Mouse (Mus musculus): ENCODE measurements at regions not wholly inside any gene's neighbourhood (a gene's known extent, or its start where the extent isn't known, plus 50 kb on each side); places are given as distances from the start of the nearest gene placed in this dataset.
"Not testable (repeated sequence)": the region's sequence is repeated elsewhere in the genome, so short reads cannot be mapped to it uniquely, and the experiment has no call there.

DNA sequence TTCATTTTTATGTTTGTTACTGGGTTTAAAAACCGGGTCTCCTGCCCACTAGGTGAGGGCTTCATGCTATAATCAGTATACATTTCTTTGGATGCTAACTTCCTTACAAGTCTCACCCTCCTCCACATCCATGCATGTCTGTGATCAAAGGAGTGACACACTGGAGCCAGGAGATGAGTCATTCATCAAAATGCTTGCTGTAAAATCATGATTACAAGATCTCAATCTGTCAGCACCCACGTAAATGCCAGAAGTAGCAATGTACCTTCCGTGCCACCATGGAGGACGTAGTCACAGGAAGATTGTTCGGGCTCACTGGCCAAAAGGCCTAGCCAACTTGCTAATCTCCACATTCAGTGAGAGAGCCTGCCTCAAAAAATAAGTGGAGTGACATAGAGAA lies 431.2 kb upstream of the Gria1 start:
- TF ChIP-seq SRF (IDR thresholded peaks at IDR 0.05; ENCODE audit: control insufficient read depth, insufficient read length, low read depth) (no peak), MAX (IDR thresholded peaks at IDR 0.05; ENCODE audit: low read depth) (no peak), POLR2A (IDR thresholded peaks at IDR 0.05; ENCODE audit: insufficient read length, low read depth) (no peak), REST (IDR thresholded peaks at IDR 0.05; ENCODE audit: insufficient read depth, insufficient read length) (no peak), MYOD1 (IDR thresholded peaks at IDR 0.05; ENCODE audit: control insufficient read depth in 1 of 3, insufficient read length in 2 of 3, low read depth in 2 of 3) (no peak), CEBPB (IDR thresholded peaks at IDR 0.05; ENCODE audit: insufficient read depth, poor library complexity, severe bottlenecking) (no peak), MYOG (IDR thresholded peaks at IDR 0.05; ENCODE audit: control insufficient read depth in 1 of 3, insufficient read depth in 1 of 3, insufficient read length in 2 of 3, low read depth in 2 of 3) (no peak), TCF3 (IDR thresholded peaks at IDR 0.05; ENCODE audit: insufficient read length, low read depth) (no peak), USF1 (IDR thresholded peaks at IDR 0.05; ENCODE audit: low read depth) (no peak), TCF12 (IDR thresholded peaks at IDR 0.05; ENCODE audit: insufficient read depth, poor library complexity, severe bottlenecking) (no peak), E2F4 (IDR thresholded peaks at IDR 0.05; ENCODE audit: insufficient read depth) (no peak), POLR2AphosphoS2 (IDR thresholded peaks at IDR 0.05; ENCODE audit: insufficient read length, low read depth) (no peak)
- H3K79me2 ChIP-seq (ENCODE audit: control insufficient read depth, insufficient read depth), result no peaks in the 10 kb centered on the region

GRCm38 (mm10) chr11:56583054-56583453 lies 428.1 kb upstream of the Gria1 start:
- H3K27me3 ChIP-seq (ENCODE audit: control insufficient read depth, insufficient read depth, insufficient read length), result no peaks in the 10 kb centered on the region
- peak in 2 of 3 experiments; percentile 74 to 93 for TF ChIP-seq MYOG (IDR thresholded peaks at IDR 0.05; ENCODE audit: control insufficient read depth in 1 of 3, insufficient read depth in 1 of 3, insufficient read length in 2 of 3, low read depth in 2 of 3)
- no peak for TF ChIP-seq TCF12 (IDR thresholded peaks at IDR 0.05; ENCODE audit: insufficient read depth, poor library complexity, severe bottlenecking)
- TF ChIP-seq MYOD1 (IDR thresholded peaks at IDR 0.05; ENCODE audit: control insufficient read depth in 1 of 3, insufficient read length in 2 of 3, low read depth in 2 of 3), result peak; percentile 41 to 78 (median 77)
- no peak for TF ChIP-seq REST (IDR thresholded peaks at IDR 0.05; ENCODE audit: insufficient read depth, insufficient read length)
- no peak for TF ChIP-seq POLR2AphosphoS2 (IDR thresholded peaks at IDR 0.05; ENCODE audit: insufficient read length, low read depth)
- TF ChIP-seq USF1 (IDR thresholded peaks at IDR 0.05; ENCODE audit: low read depth), result no peak
- no peak overlapping the region for H3K4me3 ChIP-seq
- no peaks in the 10 kb centered on the region for H3K79me2 ChIP-seq (ENCODE audit: control insufficient read depth, insufficient read depth)
- H3K4me2 ChIP-seq (ENCODE audit: low read depth), result peak overlapping the region; percentile 4
- no peaks in the 10 kb centered on the region for H3K36me3 ChIP-seq (ENCODE audit: control insufficient read depth, insufficient read depth)
- H3ac ChIP-seq (ENCODE audit: control insufficient read depth, insufficient read length), result no peak overlapping the region

More for the DNA sequence above, 431.2 kb upstream of the Gria1 start:
- no peaks in the 10 kb centered on the region for H3K36me3 ChIP-seq (ENCODE audit: control insufficient read depth, insufficient read depth)
- no peak overlapping the region for H3ac ChIP-seq (ENCODE audit: control insufficient read depth, insufficient read length)
- no peak overlapping the region for H3K4me3 ChIP-seq
- no peak overlapping the region for H3K4me2 ChIP-seq (ENCODE audit: low read depth)
- H3K27me3 ChIP-seq (ENCODE audit: control insufficient read depth, insufficient read depth, insufficient read length), result no peaks in the 10 kb centered on the region

DNA sequence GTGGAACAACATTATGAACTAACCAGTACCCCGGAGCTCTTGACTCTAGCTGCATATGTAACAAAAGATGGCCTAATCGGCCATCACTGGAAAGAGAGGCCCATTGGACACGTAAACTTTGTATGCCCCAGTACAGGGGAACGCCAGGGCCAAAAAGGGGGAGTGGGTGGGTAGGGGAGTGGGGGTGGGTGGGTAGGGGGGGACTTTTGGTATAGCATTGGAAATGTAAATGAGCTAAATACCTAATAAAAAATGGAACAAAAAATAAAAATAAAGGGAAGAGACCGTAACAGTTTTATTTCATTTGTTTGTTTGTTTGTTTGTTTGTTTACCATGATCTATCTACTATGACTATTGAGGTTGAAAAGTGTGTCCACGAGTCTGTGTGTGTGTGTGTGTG lies 417.8 kb upstream of the Gria1 start:
- H3K4me2 ChIP-seq (ENCODE audit: low read depth); H3K4me3 ChIP-seq; H3K27me3 ChIP-seq (ENCODE audit: control insufficient read depth, insufficient read depth, insufficient read length); H3K79me2 ChIP-seq (ENCODE audit: control insufficient read depth, insufficient read depth); H3ac ChIP-seq (ENCODE audit: control insufficient read depth, insufficient read length); H3K36me3 ChIP-seq (ENCODE audit: control insufficient read depth, insufficient read depth): not testable (repeated sequence)

- no peak overlapping the region for H3ac ChIP-seq (ENCODE audit: control insufficient read depth, insufficient read length)
- no peaks in the 10 kb centered on the region for H3K36me3 ChIP-seq (ENCODE audit: control insufficient read depth, insufficient read depth)
- TF ChIP-seq MYOD1 (IDR thresholded peaks at IDR 0.05; ENCODE audit: control insufficient read depth in 1 of 3, insufficient read length in 2 of 3, low read depth in 2 of 3), result no peak
- no peak for TF ChIP-seq SRF (IDR thresholded peaks at IDR 0.05; ENCODE audit: control insufficient read depth, insufficient read length, low read depth)
- TF ChIP-seq E2F4 (IDR thresholded peaks at IDR 0.05; ENCODE audit: insufficient read depth), result no peak
- no peak for TF ChIP-seq TCF3 (IDR thresholded peaks at IDR 0.05; ENCODE audit: insufficient read length, low read depth)
- no peak for TF ChIP-seq MYOG (IDR thresholded peaks at IDR 0.05; ENCODE audit: control insufficient read depth in 1 of 3, insufficient read depth in 1 of 3, insufficient read length in 2 of 3, low read depth in 2 of 3)
- TF ChIP-seq USF1 (IDR thresholded peaks at IDR 0.05; ENCODE audit: low read depth), result no peak
- no peak for TF ChIP-seq CEBPB (IDR thresholded peaks at IDR 0.05; ENCODE audit: insufficient read depth, poor library complexity, severe bottlenecking)
- TF ChIP-seq MAX (IDR thresholded peaks at IDR 0.05; ENCODE audit: low read depth), result no peak
- no peak for TF ChIP-seq REST (IDR thresholded peaks at IDR 0.05; ENCODE audit: insufficient read depth, insufficient read length)
- no peak for TF ChIP-seq POLR2AphosphoS2 (IDR thresholded peaks at IDR 0.05; ENCODE audit: insufficient read length, low read depth)
- TF ChIP-seq POLR2A (IDR thresholded peaks at IDR 0.05; ENCODE audit: insufficient read length, low read depth), result no peak
- TF ChIP-seq TCF12 (IDR thresholded peaks at IDR 0.05; ENCODE audit: insufficient read depth, poor library complexity, severe bottlenecking), result no peak
- no peaks in the 10 kb centered on the region for H3K27me3 ChIP-seq (ENCODE audit: control insufficient read depth, insufficient read depth, insufficient read length)
- no peaks in the 10 kb centered on the region for H3K79me2 ChIP-seq (ENCODE audit: control insufficient read depth, insufficient read depth)
- H3K4me3 ChIP-seq, result no peak overlapping the region
- no peak overlapping the region for H3K4me2 ChIP-seq (ENCODE audit: low read depth)
These were observed 407.4 kb upstream of the Gria1 start for GRCm38 (mm10) chr11:56603742-56604141.

DNA sequence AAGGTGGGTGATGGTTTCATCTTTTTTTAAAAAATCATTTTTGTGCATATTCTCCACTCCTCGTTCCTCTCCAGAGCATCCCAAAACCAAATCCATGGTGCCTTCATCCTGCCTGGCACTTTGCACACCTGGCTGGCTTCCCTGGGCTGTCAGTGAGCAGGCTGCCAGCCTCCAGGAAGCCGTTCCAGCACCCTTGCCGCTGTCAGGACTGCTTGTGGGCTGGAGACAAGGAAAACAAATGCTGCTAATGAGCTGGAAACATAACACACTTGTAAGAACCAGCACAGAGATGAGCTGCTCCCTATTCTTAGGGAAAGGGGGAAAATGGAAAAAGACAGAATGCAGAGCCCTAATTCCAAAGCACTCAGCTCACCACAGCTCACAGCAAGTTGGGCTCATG lies 383.5 kb upstream of the Gria1 start:
- TF ChIP-seq TCF3 (IDR thresholded peaks at IDR 0.05; ENCODE audit: insufficient read length, low read depth), result no peak
- TF ChIP-seq CEBPB (IDR thresholded peaks at IDR 0.05; ENCODE audit: insufficient read depth, poor library complexity, severe bottlenecking), result no peak
- TF ChIP-seq POLR2AphosphoS2 (IDR thresholded peaks at IDR 0.05; ENCODE audit: insufficient read length, low read depth), result no peak
- TF ChIP-seq MYOG (IDR thresholded peaks at IDR 0.05; ENCODE audit: control insufficient read depth in 1 of 3, insufficient read depth in 1 of 3, insufficient read length in 2 of 3, low read depth in 2 of 3), result no peak
- TF ChIP-seq MAX (IDR thresholded peaks at IDR 0.05; ENCODE audit: low read depth), result no peak
- no peak for TF ChIP-seq TCF12 (IDR thresholded peaks at IDR 0.05; ENCODE audit: insufficient read depth, poor library complexity, severe bottlenecking)
- TF ChIP-seq E2F4 (IDR thresholded peaks at IDR 0.05; ENCODE audit: insufficient read depth), result no peak
- TF ChIP-seq MYOD1 (IDR thresholded peaks at IDR 0.05; ENCODE audit: control insufficient read depth in 1 of 3, insufficient read length in 2 of 3, low read depth in 2 of 3), result no peak
- no peak for TF ChIP-seq REST (IDR thresholded peaks at IDR 0.05; ENCODE audit: insufficient read depth, insufficient read length)
- TF ChIP-seq POLR2A (IDR thresholded peaks at IDR 0.05; ENCODE audit: insufficient read length, low read depth), result no peak
- TF ChIP-seq SRF (IDR thresholded peaks at IDR 0.05; ENCODE audit: control insufficient read depth, insufficient read length, low read depth), result no peak
- no peak for TF ChIP-seq USF1 (IDR thresholded peaks at IDR 0.05; ENCODE audit: low read depth)

More for the DNA sequence above, 383.5 kb upstream of the Gria1 start:
- no peaks in the 10 kb centered on the region for H3K36me3 ChIP-seq (ENCODE audit: control insufficient read depth, insufficient read depth)
- no peaks in the 10 kb centered on the region for H3K27me3 ChIP-seq (ENCODE audit: control insufficient read depth, insufficient read depth, insufficient read length)
- H3K4me2 ChIP-seq (ENCODE audit: low read depth), result no peak overlapping the region
- H3K4me3 ChIP-seq, result no peak overlapping the region
- H3ac ChIP-seq (ENCODE audit: control insufficient read depth, insufficient read length), result no peak overlapping the region
- no peaks in the 10 kb centered on the region for H3K79me2 ChIP-seq (ENCODE audit: control insufficient read depth, insufficient read depth)

All from myocyte (in vitro differentiated cells).